Mouse (Mus musculus): ENCODE measurements around the gene Zfp639.

Zfp639 gene

DNA sequence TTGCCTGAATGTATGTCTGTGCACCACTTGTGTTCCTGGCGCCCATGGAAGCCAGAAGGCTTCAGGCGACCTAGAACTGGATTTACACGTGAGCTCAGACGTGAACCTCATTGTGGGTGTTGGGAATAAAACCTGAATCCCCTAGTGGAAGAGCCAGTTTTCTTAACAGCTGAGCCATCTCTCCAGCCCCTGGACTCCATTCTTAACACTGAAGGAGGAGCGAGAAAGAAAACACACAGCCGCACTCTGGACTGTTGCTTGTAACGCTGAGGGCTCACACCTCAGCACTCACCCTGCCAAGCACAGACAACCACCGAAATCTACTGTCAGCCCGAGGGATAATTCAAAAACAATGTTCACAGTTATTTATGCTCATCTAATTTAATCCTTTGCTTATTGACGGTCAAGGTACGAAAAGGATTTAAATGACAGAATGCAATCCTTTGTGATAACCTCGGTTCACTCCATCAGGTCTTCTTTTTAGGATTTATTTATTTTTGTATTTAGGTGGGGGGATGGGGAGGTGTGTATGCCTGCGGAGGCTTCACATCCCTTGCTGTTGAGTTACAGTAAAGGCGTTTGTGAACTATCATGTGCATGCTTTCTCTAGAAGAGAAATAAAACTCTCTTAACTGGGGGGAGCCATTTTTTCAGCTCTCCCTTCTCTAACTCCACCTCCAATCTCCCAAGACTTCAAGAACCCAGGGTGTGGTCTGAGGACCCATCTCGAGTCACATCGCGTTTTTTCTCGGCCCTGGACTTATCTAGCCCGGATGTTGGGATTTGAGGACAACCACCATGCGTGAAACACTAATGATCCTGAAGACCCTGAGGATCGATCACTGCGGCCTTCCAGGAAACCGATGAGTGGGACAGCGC lies at the start of gene Zfp639:
Zfp639 (plus strand) TSS at position 764 of the 879 bp plus-strand sequence.
- DNase-seq = no peak

DNA sequence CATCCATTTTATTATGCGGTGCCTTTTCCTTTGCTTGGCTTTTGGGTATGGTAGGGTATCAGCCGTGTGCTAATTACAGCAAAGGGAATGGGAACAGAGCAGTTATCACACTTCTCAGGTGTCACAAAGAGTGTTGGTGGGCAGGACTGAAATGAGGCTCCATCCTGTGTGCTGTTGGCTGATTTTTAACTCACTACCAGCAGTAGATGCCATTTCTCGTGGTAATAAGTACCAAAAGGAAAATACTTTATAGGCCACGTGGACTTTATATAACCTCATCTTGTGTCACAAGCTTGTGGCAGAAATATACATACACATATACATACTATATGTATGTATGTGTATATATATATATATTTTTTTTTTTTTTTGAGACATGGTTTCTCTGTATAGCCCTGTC lies 42.7 kb upstream of the Zfp639 start:
- DNase-seq = no peak

GRCm38 (mm10) chr3:32468411-32468810 lies 41.6 kb upstream of the Zfp639 start:
- no peak for DNase-seq

DNA sequence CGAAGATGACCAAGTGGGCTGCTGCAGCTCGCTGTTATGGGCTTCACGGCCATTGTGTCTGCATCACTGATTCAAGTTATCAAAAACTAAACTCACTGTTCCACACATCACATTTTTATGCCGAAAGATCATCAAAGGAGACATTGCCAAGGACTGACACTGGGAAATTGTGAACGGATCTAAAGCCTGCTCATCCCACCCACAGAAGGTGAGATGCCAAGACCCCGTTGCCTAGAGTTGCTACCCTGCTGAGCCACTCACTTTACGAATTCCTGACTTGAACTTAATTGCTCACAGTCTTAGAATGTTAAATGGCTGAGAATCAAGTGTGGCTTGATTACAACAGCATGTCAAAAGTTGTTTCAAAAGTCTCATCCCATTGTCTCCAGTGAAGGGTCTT lies 39.6 kb upstream of the Zfp639 start:
- DNase-seq = no peak

GRCm38 (mm10) chr3:32471098-32471497 lies 39.0 kb upstream of the Zfp639 start:
- DNase-seq = peak in 1 of 2 experiments; percentile 7

- no peak for DNase-seq
Measured at GRCm38 (mm10) chr3:32472191-32472900, 37.7 kb upstream of the Zfp639 start.

DNA sequence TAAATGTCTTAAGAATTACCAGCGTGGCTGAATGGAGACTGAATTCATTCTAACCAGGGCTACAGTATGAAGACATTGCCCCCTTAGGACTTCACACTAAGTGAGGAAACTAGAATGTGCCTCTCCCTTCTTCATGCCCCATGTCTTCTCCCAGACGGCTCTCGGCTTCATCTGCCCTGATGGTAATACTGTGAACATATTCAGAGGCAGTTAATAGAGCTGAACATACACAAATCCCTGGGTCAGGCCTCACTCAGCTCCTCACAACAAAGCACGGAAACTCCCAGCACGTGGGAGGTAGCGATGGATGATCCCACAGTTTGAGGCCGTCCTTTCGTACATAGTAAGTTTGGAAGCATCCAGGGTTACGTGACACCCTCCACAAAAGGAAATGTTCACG lies 36.9 kb upstream of the Zfp639 start:
- DNase-seq = no peak

- DNase-seq = no peak
Measured at GRCm38 (mm10) chr3:32479961-32480360, 30.1 kb upstream of the Zfp639 start.

DNA sequence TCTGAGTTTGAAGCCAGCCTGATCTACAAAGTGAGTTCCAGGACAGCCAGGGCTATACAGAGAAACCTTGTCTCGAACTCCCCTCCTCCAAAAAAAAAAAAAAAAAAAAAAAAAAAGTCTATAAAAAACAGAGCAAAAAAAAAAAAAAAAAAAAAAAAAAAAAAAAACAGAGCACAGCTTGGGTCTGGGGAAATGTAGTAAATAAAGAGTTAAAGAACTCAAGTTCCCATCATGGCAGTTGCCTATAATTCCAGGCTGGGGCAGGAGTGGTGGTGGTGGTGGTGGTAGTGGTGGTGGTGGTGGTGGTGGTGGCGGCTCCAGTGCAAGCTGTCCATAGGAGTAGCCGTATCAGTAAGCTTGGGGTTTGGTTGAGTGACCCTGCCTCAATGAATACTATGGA lies 27.0 kb upstream of the Zfp639 start:
- no peak for DNase-seq

GRCm38 (mm10) chr3:32486543-32486942 lies 23.5 kb upstream of the Zfp639 start:
- DNase-seq = no peak

- no peak for DNase-seq
Measured at GRCm38 (mm10) chr3:32488172-32488571, 21.9 kb upstream of the Zfp639 start.

- DNase-seq = no peak
Measured at GRCm38 (mm10) chr3:32490076-32490927, 19.8 kb upstream of the Zfp639 start.

DNA sequence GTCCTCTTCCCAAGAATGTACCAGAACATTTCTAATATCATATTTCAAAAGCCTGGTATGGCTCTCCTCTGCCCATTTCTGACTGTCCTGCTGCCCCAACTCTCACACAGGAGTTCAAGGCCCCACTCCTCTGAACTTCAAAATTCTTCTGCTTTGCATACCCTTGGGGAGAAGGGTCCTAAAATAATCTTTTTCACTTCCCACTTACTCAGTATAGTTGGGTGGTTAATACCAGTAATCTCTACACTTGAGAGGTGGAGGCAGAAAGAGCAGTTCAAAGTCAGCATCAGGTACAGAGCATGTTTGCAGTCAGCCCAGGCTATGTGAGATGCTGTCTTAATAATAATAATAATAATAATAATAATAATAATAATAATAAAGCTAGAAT lies 19.1 kb upstream of the Zfp639 start:
- no peak for DNase-seq

GRCm38 (mm10) chr3:32492097-32493090 lies 17.7 kb upstream of the Zfp639 start, which contains the start of gene Kcnmb3:
TSS of gene Kcnmb3 (minus strand) at chr3:32492231.
- DNase-seq = no peak

GRCm38 (mm10) chr3:32494387-32495087 lies 15.5 kb upstream of the Zfp639 start:
- peak in 1 of 2 experiments; percentile 9 for DNase-seq

- DNase-seq = no peak
Measured at GRCm38 (mm10) chr3:32495088-32495770, 14.8 kb upstream of the Zfp639 start.

GRCm38 (mm10) chr3:32495856-32496710 lies 14.0 kb upstream of the Zfp639 start:
- no peak for DNase-seq

DNA sequence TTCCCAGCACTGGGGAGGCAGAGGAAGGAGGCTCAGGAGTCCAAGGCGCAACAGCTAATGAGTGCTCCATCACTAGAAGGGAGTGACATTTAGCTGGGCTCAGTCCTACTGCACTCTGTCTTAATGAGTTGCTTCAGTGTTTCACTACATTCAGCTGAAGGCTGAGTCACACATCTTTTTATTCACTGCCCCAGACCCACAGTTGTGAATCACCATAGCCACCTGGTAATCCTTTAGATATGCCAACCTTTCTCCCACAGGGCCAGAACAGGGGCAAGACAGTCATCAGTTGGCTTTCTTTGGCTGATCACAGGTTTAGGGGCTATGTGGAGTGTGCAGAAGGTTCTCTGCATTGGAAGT lies 13.4 kb upstream of the Zfp639 start:
- no peak for DNase-seq

DNA sequence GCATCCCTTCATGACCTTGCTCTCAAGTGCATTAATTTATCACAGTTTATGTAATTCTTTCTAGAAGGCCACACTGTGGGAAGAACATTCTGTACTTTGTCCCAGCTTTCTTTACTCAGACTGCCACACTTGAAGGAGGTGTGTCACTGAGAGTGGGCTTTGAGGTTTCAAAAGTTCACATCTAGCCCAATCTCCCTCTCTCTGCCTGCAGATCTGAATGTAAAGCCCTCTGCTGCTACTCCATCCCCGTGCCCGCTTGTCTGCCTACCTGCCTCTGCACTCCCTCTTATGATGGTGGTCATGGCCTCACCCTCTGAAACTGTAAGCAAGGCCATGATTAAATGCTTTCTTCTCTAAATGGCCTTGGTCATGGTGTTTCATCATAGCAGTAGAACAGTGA lies 9.7 kb upstream of the Zfp639 start:
- DNase-seq = no peak

- DNase-seq = no peak
Measured at GRCm38 (mm10) chr3:32505841-32506240, 4.2 kb upstream of the Zfp639 start.
